Mouse (Mus musculus): ENCODE results near the gene Dbf4. TPM values are rescaled to one million over a fixed set of nuclear protein-coding genes. Genes with fewer than 3 reads are reported as not detected.

The Dbf4 gene
- polyA plus RNA-seq, 1 experiment from 2014 or later: 33.0 TPM

GRCm38 (mm10) chr5:8416683-8417413 is 5.7 kb downstream of the Dbf4 start:
- no peaks in the 10 kb centered on the region for H3K9me3 ChIP-seq (replicated peaks)
- H3K4me3 ChIP-seq (replicated peaks): no peak overlapping the region
- 73% methylated on average over 3 of the region's 3 CpGs for WGBS (ENCODE audit: insufficient replicate concordance)
- H3K9ac ChIP-seq: no peak overlapping the region
- DNase-seq: no peak
- peaks cover 29% of the 10 kb centered on the region for H3K4me1 ChIP-seq (replicated peaks)
- ATAC-seq (ENCODE audit: low read depth): no peak
- H3K27ac ChIP-seq: no peak overlapping the region
- peaks cover 75% of the 10 kb centered on the region for H3K36me3 ChIP-seq
- H3K27me3 ChIP-seq: no peaks in the 10 kb centered on the region
- H3K4me2 ChIP-seq: no peak overlapping the region

- Histone ChIP-seq H3K27ac (no peak overlapping the region), H3K4me3 (replicated peaks) (no peak overlapping the region), H3K36me3 (peaks cover 79% of the 10 kb centered on the region), H3K9ac (no peak overlapping the region), H3K4me1 (replicated peaks) (peaks cover 3% of the 10 kb centered on the region), H3K4me2 (no peak overlapping the region), H3K9me3 (replicated peaks) (no peaks in the 10 kb centered on the region), H3K27me3 (no peaks in the 10 kb centered on the region)
- WGBS (ENCODE audit: insufficient replicate concordance): 83% methylated on average over 4 of the region's 4 CpGs
- ATAC-seq (ENCODE audit: low read depth): no peak
- no peak for DNase-seq
Observed at GRCm38 (mm10) chr5:8408746-8409145, 13.8 kb downstream of the Dbf4 start.

DNA sequence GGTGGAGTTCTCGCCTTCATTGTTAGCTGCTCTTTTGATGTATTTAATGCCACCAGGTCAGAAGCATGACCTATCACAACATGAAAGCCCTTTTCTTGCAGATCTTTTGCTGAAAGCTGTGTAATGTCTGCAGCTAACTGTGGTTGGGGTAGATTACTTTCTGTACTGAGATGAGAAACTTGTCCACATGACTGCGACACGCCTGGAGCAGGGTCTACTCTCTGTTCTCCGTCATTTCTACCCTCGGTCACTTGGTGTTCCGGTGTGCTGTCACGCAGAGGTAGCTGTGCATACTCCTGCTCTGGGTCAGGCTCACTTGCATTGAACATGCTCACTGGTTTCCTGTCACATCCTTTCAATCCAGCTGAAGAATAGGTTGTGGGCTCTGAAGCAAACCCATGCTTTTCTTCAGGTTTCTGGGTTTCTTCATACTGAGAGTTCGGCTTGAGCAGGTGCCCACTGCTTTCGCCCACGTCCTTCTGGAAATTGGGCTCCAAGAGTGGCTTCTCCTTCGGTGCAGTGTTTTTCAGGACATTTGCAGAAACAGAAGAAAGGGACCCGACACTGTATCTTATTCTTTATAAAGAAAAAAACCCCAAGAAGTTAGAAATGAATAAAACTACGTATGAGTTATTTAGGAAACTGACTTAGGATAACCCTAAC is 24.8 kb downstream of the Dbf4 start:
- H3K27ac ChIP-seq: no peak overlapping the region
- WGBS (ENCODE audit: insufficient replicate concordance): 89% methylated on average over 13 of the region's 13 CpGs
- no peak overlapping the region for H3K4me3 ChIP-seq (replicated peaks)
- no peak overlapping the region for H3K4me2 ChIP-seq
- H3K9me3 ChIP-seq (replicated peaks): no peaks in the 10 kb centered on the region
- no peak overlapping the region for H3K9ac ChIP-seq
- peaks cover 44% of the 10 kb centered on the region for H3K36me3 ChIP-seq
- DNase-seq (no peak), ATAC-seq (ENCODE audit: low read depth) (no peak)
- no peaks in the 10 kb centered on the region for H3K4me1 ChIP-seq (replicated peaks)
- no peaks in the 10 kb centered on the region for H3K27me3 ChIP-seq

DNA sequence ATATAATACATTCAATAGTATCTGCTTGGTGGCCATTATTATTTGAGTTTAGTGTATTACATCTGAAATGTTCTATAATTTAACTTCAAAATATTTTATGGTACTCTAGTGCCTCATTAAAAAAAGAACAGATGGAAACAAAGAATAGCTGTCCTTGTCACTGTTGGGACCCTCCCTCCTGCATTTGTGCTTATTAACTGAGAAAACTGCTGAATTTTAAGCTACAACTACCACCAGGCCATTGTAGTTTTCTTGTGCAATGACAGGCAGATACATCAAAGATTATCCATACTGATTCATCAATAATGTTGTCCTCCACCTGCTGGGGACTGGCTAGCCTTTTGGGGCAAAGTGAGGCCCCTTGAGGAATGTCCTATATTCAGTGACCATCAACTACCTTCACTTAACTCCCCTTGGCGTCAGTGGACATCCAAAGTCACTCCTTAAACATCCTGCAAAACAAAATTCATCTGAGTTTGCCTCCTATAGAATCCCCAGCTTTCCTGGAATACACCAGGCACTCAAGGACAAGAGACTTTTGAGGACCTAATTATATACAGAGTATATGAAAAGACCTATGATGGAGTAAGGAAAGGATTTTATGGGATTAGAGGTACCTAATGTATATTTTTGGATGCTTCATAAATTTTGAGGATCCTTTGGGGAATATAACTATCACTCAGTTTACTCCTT is 28.5 kb downstream of the Dbf4 start:
- Histone ChIP-seq H3K27me3 (no peaks in the 10 kb centered on the region), H3K4me3 (replicated peaks) (no peak overlapping the region), H3K4me2 (no peak overlapping the region), H3K36me3 (peaks cover 23% of the 10 kb centered on the region), H3K4me1 (replicated peaks) (no peaks in the 10 kb centered on the region), H3K9ac (no peak overlapping the region), H3K9me3 (replicated peaks) (no peaks in the 10 kb centered on the region), H3K27ac (no peak overlapping the region)
- WGBS (ENCODE audit: insufficient replicate concordance): 67% methylated on average over 1 of the region's 1 CpGs
- DNase-seq: no peak
- no peak for ATAC-seq (ENCODE audit: low read depth)

GRCm38 (mm10) chr5:8374297-8374906 is 48.1 kb downstream of the Dbf4 start:
- WGBS (ENCODE audit: insufficient replicate concordance): 63% methylated on average over 5 of the region's 5 CpGs
- DNase-seq (no peak), ATAC-seq (ENCODE audit: low read depth) (no peak)

DNA sequence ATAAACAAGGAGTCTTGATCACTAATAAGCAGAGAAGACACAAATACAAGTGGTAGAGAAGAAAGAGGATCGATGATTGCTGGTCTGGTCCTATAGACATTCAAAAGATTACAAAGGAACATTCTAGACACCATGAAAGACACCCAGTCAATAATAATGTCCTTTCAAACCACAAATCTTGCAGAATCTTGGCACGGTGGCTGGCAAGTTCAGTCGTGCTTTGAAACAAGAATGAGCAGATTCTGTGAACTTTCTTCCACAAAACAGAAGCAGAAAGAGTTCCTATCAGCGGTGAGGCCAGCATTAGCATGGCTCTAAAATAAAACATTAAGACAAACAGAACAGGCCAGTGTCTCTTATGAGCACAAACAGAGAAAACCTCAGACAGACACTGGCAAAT is 49.1 kb downstream of the Dbf4 start:
- Histone ChIP-seq H3K9me3 (replicated peaks) (no peaks in the 10 kb centered on the region), H3K27me3 (peaks cover 11% of the 10 kb centered on the region), H3K27ac (no peak overlapping the region), H3K4me1 (replicated peaks) (no peaks in the 10 kb centered on the region), H3K4me2 (no peak overlapping the region), H3K4me3 (replicated peaks) (no peak overlapping the region), H3K9ac (no peak overlapping the region), H3K36me3 (no peaks in the 10 kb centered on the region)
- DNase-seq (no peak), ATAC-seq (ENCODE audit: low read depth) (no peak)
- 60% methylated on average over 4 of the region's 4 CpGs for WGBS (ENCODE audit: insufficient replicate concordance)

More at GRCm38 (mm10) chr5:8374297-8374906, 48.1 kb downstream of the Dbf4 start:
- H3K27me3 ChIP-seq: 0 out of 2 replicates have a peak, but pooled peaks cover 4% of the 10 kb centered on the region
- no peak overlapping the region for H3K4me3 ChIP-seq (replicated peaks)
- no peak overlapping the region for H3K27ac ChIP-seq
- H3K9me3 ChIP-seq (replicated peaks): no peaks in the 10 kb centered on the region
- H3K4me2 ChIP-seq: no peak overlapping the region
- H3K9ac ChIP-seq: no peak overlapping the region
- no peaks in the 10 kb centered on the region for H3K4me1 ChIP-seq (replicated peaks)
- H3K36me3 ChIP-seq: no peaks in the 10 kb centered on the region

DNA sequence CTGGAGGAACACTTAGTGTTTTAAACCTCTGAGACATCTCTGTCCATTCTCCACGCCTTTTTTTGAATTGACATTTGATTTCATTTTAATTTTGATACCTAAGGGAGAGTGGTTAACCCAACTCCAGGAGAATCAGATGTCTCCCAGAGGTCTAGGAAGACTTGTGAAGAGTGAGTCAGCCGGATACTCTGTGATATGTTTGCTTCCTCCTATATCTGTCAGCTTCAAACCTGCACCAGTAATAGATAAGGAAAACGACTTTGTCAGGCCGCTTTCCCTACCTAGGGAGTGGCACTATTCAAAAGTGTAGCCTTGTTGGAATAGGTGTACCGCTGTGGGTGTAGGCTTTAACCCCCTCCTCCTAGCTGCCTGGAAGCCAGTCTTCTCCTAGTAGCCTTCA is 53.7 kb downstream of the Dbf4 start:
- ATAC-seq (ENCODE audit: low read depth) (no peak), DNase-seq (no peak)
- H3K9me3 ChIP-seq (replicated peaks): no peaks in the 10 kb centered on the region
- no peaks in the 10 kb centered on the region for H3K4me1 ChIP-seq (replicated peaks)
- 33% methylated on average over 5 of the region's 5 CpGs for WGBS (ENCODE audit: insufficient replicate concordance)
- no peak overlapping the region for H3K4me2 ChIP-seq
- H3K27ac ChIP-seq: no peak overlapping the region
- no peaks in the 10 kb centered on the region for H3K36me3 ChIP-seq
- no peak overlapping the region for H3K9ac ChIP-seq
- H3K4me3 ChIP-seq (replicated peaks): no peak overlapping the region
- H3K27me3 ChIP-seq: peaks cover 37% of the 10 kb centered on the region

GRCm38 (mm10) chr5:8368328-8368692 is 54.2 kb downstream of the Dbf4 start:
- peak overlapping the region; percentile 67 for H3K4me2 ChIP-seq
- peak overlapping the region; percentile 55 for H3K4me3 ChIP-seq (replicated peaks)
- DNase-seq (no peak), ATAC-seq (ENCODE audit: low read depth) (no peak)
- H3K27me3 ChIP-seq: peaks cover 37% of the 10 kb centered on the region
- 38% methylated on average over 7 of the region's 7 CpGs for WGBS (ENCODE audit: insufficient replicate concordance)
- H3K36me3 ChIP-seq: no peaks in the 10 kb centered on the region
- H3K4me1 ChIP-seq (replicated peaks): no peaks in the 10 kb centered on the region
- no peak overlapping the region for H3K9ac ChIP-seq
- H3K9me3 ChIP-seq (replicated peaks): no peaks in the 10 kb centered on the region
- no peak overlapping the region for H3K27ac ChIP-seq

DNA sequence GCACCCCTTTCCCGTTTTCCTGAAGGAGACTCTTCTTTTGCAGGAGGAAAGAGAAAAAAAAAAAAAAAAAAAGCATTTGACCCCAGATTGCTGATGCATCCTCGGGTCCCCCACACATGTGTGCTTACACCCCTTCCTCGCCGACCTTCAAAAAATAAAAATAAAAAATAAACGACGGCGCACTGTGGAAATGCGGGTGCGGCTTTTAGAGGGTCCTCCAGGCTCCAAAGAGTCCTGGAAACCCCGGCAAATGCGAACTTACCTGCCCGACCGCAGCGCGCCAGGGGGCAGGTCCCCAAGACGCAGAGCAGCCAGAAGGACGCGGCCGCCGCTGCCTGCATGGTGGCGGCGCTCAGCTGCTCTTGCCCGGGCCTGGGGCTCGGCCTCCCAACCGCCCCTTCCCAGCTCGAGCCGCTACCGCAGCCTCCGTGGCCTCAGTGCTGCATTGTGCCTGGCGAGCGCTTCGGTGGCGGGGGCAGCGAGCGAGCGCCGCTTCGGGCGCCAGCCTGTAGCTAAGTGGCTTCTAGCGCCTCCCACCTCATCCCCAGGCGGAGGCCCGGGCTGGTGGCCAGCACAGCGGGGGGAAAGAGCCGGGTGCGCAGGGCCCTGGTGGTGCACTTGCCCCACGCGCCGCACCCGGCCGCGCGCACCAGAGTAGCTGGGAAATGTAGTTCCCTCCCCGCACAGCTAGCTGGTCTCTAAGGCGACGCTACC is 54.7 kb downstream of the Dbf4 start, which contains the start of gene Adam22:
Gene Adam22, minus strand, starts transcription at position 547 of the 714 bp plus-strand sequence.
- H3K4me1 ChIP-seq (replicated peaks): no peaks in the 10 kb centered on the region
- H3K4me2 ChIP-seq: peak within 1 kb of the TSS; percentile 67
- WGBS (ENCODE audit: insufficient replicate concordance): 2% methylated on average over 54 of the region's 55 CpGs
- ATAC-seq (ENCODE audit: low read depth) (0 out of 2 replicates have a peak, but pooled peaks have one; percentile 26), DNase-seq (peak; percentile 11)
- H3K9ac ChIP-seq: peak within 1 kb of the TSS; percentile 22; the same call in 1 of the 2 replicates
- no peak within 1 kb of the TSS for H3K27ac ChIP-seq
- H3K9me3 ChIP-seq (replicated peaks): no peaks in the 10 kb centered on the region
- peak within 1 kb of the TSS; percentile 55 for H3K4me3 ChIP-seq (replicated peaks)
- H3K27me3 ChIP-seq: peaks cover 37% of the 10 kb centered on the region
- H3K36me3 ChIP-seq: no peaks in the 10 kb centered on the region

DNA sequence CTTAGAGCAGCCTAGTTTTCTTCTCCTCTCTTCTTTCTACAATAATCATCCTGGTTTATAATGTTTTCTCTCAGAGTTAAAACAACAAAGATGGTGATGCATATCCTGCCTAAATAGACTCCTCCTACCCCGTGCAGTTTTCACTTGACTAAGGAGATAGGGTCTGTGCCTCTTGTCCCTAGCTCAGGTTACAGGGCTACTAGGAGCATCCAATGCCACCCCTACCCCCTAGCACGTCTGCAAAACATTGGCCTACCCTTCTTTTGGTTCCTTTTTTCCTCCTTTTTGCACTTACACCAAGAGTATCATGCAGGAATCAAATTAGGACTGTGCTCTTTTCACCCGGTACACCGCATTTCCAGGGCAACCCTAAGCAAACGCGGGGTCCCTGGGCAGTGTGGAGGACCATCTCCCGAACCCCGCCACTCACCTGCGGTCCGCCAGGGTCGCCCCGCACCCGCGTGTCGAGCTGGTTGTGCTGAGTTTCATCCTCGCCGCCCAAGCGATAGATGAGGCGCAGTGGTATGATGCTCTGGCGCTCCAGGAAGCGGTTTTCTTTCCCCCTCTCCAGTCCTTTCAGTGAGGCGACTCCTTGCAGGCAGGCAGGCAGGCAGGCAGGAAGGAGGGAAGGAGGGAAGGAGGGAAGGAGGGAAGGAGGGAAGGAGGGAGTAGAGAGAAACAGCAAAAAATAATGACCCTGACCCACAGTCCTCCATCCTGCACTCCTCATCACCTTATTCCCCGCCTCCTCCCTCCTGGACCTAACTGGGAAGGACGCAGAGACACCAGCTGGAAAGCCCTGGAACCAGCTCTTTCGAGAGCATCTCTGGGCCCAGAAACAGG is 55.5 kb downstream of the Dbf4 start:
- Histone ChIP-seq H3K36me3 (no peaks in the 10 kb centered on the region), H3K9me3 (replicated peaks) (no peaks in the 10 kb centered on the region), H3K27me3 (peaks cover 37% of the 10 kb centered on the region), H3K9ac (no peak overlapping the region), H3K4me2 (peak overlapping the region; percentile 67), H3K27ac (no peak overlapping the region), H3K4me1 (replicated peaks) (no peaks in the 10 kb centered on the region), H3K4me3 (replicated peaks) (peak overlapping the region; percentile 55)
- no peak for ATAC-seq (ENCODE audit: low read depth)
- DNase-seq: no peak
- WGBS (ENCODE audit: insufficient replicate concordance): 5% methylated on average over 25 of the region's 25 CpGs

All from liver, embryonic 13.5 days (tissue).